Mouse (Mus musculus) layer of hippocampus, postnatal 36 days (tissue): ENCODE data around the gene H2afy2. TPM values are rescaled to one million over a fixed set of nuclear protein-coding genes. Genes with fewer than 3 reads are reported as not detected.

Experiments
- DNase-seq, 2 experiments: peaks; one replicate each; pipeline ENCODE4 v3.0.0; 2022
- total RNA-seq, 2 experiments: library from RNA; stranded (reverse); gene quantifications; 2 replicates each; pipeline ENCODE4 v1.2.3; 2021

Gene H2afy2
- total RNA-seq = 10 to 100 TPM; 13.7 to 14.5 TPM

DNA sequence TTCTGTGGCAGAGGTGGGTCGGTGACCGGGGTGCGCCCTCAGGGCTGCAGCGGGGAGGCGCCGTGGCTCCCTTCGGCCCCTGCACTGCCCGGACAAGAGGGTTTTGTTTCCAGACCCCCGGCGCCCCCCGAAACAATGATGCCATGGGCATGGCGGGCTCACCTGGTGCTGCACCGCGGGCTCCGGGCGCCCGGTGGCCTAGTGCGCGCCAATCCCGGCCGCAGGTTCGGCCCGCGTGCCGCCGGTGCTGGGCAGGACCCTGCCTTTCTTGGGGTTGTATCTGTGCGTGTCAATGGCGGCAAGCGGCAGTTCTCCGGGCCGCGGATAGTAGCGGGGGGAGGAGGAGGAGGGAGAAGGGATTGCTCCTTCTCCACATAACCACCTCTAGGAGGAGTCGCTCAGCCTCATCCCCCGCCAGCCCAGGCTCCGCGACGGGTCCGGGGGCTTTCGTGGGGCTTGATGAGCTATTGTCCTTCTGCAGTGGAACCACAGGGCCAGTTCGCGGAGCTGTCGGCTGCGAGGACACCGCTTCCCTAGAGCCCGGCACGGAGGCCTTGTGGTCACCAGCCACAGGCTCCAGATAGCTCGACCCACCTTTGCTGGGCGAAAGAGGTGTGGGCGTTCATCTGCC lies at the start of gene H2afy2:
H2afy2 (minus strand) TSS at position 527 of the 631 bp plus-strand sequence.
- DNase-seq = peak; percentile 68

DNA sequence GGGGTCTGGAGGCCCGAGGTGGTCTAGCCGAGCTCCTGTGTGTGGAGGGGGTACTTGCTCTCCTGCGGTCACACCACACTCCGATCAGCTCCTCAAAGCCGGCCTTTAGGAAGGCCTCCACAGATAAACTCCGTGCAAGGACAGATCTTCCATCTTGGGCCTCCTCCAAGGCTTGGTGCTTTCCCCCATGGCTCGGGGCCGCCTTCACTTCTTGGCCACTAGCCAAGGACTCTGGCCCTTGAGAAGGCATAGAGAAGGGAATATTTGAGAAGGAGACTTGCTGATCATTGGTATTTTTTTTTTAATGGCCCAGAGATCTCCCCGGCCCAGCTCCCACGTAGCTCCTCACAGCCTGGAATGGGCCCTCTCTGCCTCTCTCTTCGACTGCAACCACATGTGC lies 48.8 kb upstream of the H2afy2 start:
- no peak for DNase-seq

DNA sequence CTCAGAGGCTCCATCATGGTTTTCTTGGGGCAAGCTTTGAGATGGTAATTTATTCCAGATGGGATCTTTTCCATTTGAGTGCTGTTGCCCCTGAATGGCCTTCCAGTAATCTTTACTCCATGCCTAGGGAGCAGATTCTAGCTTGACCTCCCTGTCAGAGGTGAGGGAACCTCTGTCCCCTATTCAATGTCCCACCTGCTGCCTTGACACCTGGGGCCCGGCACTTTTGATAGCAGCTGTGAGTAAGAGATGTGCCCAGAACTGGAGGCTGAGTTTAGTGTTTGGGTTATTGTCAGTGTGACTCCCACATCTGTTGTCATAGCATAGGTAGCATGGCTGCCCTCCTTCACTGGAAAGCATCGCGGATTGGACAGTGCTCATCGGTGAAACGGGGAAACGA lies 47.8 kb upstream of the H2afy2 start:
- DNase-seq = no peak

DNA sequence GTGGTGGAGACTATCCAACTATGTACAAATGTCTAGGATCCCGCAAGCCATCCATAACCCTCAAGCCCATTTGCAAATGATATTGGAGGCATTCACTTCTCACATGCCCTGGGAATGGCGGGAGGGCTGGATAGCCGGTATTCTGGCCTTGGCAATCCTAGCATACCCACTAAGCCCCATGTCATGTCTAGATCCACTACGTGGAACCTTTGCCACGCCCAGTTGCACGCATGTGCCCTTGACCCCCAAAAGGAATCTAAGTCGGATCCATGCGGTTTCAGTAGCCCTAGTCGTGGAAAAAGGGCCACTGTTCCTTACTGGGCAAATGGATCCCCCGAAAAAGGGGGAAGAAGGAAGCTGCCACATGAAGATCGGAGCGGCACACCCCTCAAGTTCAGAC lies 47.3 kb upstream of the H2afy2 start:
- DNase-seq = no peak

DNA sequence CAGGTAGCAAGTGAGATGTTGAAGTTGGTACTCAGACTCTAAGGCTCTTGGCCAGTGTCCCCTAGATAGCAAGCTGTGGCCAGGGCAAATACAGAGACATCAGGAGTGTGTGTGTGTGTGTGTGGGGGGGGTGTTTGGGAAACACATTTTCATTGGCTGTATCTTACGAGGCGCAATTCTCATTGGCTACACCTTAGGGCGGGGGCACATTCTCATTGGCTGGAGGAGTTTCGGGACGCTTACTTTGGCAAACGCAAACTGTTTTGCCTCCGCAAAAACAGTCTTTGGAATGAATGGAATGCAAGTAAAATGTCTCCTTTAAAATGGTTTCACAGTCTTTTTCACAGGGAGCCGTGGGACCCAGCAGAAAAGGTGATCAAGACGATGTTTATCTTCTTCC lies 46.9 kb upstream of the H2afy2 start:
- DNase-seq = no peak

GRCm38 (mm10) chr10:61829046-61829445 lies 45.1 kb upstream of the H2afy2 start:
- DNase-seq = no peak

DNA sequence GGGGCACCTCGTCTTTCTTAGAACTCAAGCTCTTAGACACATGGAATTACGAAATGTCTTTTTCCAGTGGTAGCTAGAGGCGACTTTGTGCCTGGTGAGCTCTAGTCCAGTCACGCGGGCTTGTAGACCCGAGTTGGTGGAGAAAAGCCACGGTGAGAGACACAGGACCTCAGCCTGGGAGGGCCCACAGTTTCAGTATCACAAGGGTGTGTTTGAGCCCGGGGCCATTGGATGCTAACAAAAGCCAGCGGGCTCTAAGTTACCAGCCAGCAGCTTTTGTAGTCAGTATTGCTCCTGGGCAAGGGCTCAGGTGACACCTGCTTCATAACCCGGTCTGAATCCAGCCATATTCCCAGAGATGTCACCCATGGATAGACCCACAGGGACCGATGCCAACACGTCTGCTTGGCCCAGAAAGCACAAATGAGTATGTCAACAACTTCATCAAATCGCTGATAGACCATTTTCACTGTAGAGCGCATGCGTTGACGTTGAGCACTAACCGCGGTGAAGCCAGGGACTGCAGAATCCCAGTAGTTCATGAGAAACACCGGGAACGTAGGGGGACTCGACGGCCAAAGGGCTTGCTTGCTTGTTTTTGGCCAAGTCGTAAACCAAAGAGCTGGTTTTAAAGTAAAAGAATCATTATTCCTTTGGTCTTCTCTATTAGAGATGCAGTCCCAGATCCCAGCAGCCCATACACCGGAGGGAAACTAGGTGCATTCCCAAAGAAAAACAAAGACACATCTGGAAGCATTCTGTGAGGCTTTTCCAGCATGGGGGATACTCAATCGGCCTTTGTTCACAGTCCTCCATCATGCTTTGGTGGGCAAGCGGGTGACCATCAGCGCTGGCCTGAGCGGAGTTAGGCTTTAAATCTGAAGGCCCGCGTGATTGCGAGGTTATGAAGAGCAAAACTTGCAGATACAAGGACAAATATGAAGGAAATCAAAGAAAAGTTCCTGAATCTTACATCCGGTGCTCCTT lies 44.3 kb upstream of the H2afy2 start:
- DNase-seq = no peak

- DNase-seq = no peak
Measured at GRCm38 (mm10) chr10:61826753-61827435, 42.9 kb upstream of the H2afy2 start.

GRCm38 (mm10) chr10:61825979-61826752 lies 42.2 kb upstream of the H2afy2 start:
- DNase-seq = no peak

DNA sequence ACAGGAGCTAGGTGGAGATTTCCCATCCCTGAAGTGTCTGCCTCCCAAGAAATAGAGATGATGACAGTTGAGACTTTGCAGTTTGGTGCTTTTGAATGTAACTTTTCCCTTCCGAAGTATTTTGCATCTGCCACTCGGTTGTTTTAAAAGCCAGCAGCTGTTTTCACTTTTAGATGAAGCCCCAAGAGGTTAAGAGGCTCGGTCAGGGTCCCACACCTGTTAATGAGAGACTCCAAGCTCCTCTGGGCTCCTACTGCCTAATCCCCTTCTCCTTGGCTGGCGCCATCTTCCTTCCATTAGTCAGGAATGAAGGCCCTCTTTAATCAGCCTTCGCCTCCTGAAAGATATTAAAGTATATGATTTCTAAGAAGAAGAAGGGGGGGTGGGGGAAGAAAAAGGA lies 41.6 kb upstream of the H2afy2 start:
- DNase-seq = no peak

GRCm38 (mm10) chr10:61823731-61824115 lies 39.8 kb upstream of the H2afy2 start:
- DNase-seq = no peak

DNA sequence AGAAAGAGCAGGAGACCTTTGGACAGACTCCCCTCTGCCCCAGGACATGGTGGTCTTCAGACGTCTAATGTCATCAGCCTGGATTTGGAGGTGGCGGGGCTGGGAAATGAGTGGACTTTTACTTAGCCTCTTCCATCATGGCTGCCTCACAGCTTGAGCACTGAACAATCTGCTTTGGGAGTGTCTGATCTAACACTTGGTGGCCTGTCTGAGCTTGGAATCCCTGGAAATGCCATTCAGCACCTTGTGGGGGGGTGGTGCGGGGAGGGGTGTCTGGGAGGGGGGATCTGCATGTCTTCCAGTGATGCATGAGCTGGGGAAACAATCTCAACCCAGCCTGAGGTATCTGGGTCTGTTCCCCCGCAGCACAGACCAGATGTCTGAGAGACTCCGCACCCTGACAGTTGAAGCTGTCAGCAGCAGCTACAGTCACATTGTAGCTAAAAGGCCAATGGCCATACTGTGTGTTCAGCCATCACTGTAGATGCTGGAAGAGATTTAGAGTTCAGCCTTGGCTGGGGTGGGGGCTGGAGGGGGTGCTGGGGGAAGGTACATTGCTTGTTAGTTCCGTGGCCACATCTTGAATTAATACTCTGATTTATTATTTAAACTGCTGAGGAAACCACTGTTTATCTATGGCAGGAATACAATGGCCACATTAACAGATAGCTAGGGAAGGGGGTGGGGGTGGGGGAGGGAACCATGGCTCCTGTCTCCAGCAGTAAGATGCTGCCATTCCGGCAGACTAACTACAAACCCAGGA lies 39.2 kb upstream of the H2afy2 start:
- DNase-seq = no peak

- DNase-seq = no peak
Measured at GRCm38 (mm10) chr10:61820050-61820449, 36.1 kb upstream of the H2afy2 start.

- no peak for DNase-seq
Measured at GRCm38 (mm10) chr10:61811987-61812386, 28.0 kb upstream of the H2afy2 start.

- peak; percentile 48 to 54 for DNase-seq
Measured at GRCm38 (mm10) chr10:61798133-61798576, 14.2 kb upstream of the H2afy2 start.

- no peak for DNase-seq
Measured at GRCm38 (mm10) chr10:61795458-61795857, 11.5 kb upstream of the H2afy2 start.

- DNase-seq = no peak
Measured at GRCm38 (mm10) chr10:61794971-61795370, 11.0 kb upstream of the H2afy2 start.

DNA sequence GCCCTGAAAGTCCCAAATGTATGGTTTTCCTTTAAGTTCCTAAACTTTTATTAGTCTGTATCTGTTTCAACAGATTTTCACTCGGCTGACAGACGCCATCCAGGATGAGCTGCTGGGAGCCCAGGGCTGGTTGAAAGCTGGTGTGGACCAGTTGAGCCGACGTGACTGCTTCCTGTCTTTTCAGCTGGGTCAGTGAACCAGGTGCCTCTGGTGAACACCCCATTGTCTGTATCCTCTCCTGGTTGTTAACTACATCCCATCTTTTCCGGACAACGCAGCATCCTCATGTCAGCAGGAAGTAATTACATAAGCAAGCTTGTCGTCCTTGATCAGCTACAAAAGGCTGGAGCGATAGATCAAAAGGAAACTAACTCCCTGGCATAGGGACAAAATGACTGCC lies 9.1 kb upstream of the H2afy2 start:
- no peak for DNase-seq

DNA sequence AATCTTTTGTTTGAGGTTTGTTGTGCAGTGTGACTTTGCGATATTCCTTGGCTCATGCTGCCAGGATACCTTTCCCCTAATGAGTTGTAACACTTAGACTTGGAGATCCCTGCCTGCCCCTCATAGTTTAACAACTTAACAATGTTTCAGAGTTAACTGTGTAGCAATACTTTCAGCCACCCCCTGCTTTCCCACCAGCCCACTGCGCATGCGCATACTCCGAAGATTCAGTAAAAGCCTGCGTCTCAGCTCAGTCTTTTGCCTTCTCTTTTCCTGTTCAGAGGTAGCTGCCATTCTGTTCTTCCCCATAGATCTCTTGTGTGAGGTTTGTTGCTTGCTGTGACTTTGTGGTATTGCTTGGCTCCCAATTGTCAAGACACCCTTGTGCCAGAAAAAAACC lies 4.6 kb upstream of the H2afy2 start:
- no peak for DNase-seq

DNA sequence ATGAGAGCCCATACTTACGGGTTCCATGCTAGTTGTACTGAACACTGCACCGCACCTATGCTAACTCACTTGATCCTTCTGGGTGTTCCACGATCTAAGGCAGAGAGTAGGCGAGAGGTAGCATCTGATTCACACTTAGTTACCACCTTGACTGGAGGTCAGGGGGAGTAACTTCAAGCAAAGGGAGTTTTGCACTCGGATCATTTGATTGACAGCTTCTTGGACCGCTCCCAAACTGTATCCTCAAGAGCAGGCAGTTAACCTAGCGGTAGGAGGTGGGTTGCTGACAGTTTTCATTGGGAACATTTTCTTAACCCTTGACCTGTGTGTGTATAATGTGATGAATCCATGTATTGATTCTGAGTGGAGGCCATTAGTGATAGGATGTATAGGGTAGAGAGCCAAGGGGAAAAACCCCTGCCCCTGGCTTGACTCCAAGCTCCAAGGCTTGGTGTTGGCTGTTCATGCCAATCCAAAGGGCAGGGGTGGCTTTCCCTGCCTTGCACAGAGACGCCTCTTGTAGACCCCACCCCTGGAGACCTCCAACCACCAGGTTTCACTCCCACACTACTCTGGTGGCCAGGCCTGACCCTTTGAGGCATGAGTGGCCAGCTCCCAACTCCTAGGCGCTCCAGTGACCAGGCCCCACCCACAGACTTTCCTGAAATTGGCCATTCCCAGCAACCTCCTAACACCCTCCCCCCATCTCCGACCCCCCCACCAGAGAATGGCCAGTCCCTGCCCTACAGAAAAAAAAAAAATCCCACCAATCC lies 3.8 kb upstream of the H2afy2 start:
- DNase-seq = no peak

GRCm38 (mm10) chr10:61784414-61784813 lies 467 bp upstream of the H2afy2 start:
- no peak for DNase-seq
